Mouse (Mus musculus) neural tube, embryonic 13.5 days (tissue): ENCODE measurements around the gene Hivep3. TPM values are rescaled to one million over a fixed set of nuclear protein-coding genes. Genes with fewer than 3 reads are reported as not detected.
A peak's percentile ranks its signal among the peaks of the same experiment; 100 is the strongest.

Experiments
- ATAC-seq: fragments of 200-750 bp; cut with Nextera tagmentation; 2 replicates; pipeline ENCODE4 v1.8.0; 2017; ENCODE audit warnings: low read depth, mild to moderate bottlenecking, moderate TSS enrichment, moderate library complexity
- H3K27ac ChIP-seq: fragments of 300-500 bp; sonication (generic); replicated peaks from 2 replicates; pipeline ENCODE4 v1.5.1; 2015; ENCODE audit warnings: moderate library complexity, mild to moderate bottlenecking, inconsistent platforms
- H3K27me3 ChIP-seq: fragments of 300-500 bp; sonication (generic); 2 replicates; pipeline ENCODE4 v1.6.1; 2015; ENCODE audit warnings: mild to moderate bottlenecking, inconsistent platforms
- H3K36me3 ChIP-seq: fragments of 300-500 bp; sonication (generic); 2 replicates; pipeline ENCODE4 v1.6.1; 2015; ENCODE audit warnings: mild to moderate bottlenecking, inconsistent platforms
- H3K4me1 ChIP-seq: fragments of 300-500 bp; sonication (generic); replicated peaks from 2 replicates; pipeline ENCODE4 v1.6.1; 2015; ENCODE audit warnings: inconsistent platforms
- H3K4me2 ChIP-seq: fragments of 300-500 bp; sonication (generic); 2 replicates; pipeline ENCODE4 v1.6.1; 2015; ENCODE audit warnings: inconsistent platforms, mild to moderate bottlenecking, moderate library complexity
- H3K4me3 ChIP-seq: fragments of 300-500 bp; sonication (generic); 2 replicates; pipeline ENCODE4 v1.5.1; 2015; ENCODE audit warnings: mild to moderate bottlenecking, inconsistent platforms
- H3K9ac ChIP-seq: fragments of 300-500 bp; sonication (generic); 2 replicates; pipeline ENCODE4 v1.6.1; 2015; ENCODE audit warnings: moderate library complexity, mild to moderate bottlenecking, inconsistent platforms
- H3K9me3 ChIP-seq: fragments of 300-500 bp; sonication (generic); 2 replicates; pipeline ENCODE4 v1.6.1; 2016; ENCODE audit warnings: inconsistent platforms
- WGBS: fragments of 180-500 bp; shearing (Covaris S2); methylation state at CpG from one replicate; pipeline ENCODE4 v1.1.7; 2015; 5-methylcytosine and 5-hydroxymethylcytosine counted together
- polyA plus RNA-seq: library from polyadenylated mRNA; unstranded; fragments of >200 nt; fragmentation: Nextera tagmentation; extraction: Ambion mirVana; gene quantifications from 2 replicates; pipeline ENCODE4 v1.2.1, GENCODE M21; 2015

Gene Hivep3
- polyA plus RNA-seq, result 18.2 and 20.6 TPM in 2 replicates

DNA sequence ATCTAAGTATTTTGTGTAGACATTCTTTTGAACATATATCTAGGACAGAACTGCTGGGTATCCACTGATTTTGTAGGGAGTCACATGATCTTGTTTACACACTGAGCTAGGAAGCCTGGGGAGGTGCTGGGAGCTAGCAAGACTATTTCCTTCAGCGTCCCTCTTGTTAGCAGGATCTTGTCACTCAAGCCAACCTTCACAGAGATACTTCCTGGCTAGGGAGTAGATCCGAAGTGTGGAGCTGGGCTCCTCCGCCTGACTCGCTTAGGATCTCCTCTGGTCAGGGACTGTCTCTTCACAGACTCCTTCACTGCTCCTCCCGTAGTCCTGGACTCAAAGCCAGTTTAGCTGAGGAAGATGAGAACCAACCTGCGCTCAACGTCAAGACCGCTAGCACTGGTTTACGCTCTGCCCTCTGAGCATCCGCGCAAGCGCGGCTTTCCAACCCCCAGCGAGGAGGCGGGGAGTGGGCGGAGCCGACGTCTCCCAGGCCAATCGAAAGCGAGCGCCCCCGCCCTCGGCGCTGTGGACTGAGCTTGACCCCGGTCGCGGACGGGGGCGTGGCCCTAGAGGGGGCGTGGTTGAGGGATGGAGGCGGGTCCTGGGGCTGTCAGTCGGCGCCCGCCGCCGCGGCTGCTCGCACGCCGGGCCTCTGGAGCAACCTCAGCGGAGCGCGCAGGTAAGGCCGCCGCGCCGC lies at the start of gene Hivep3:
TSS of gene Hivep3 (plus strand) at position 601 of the 697 bp plus-strand sequence.
- Histone ChIP-seq H3K27me3 (peaks cover 37% of the 10 kb centered on the region), H3K27ac (peak within 1 kb of the TSS; percentile 67), H3K9me3 (no peaks in the 10 kb centered on the region), H3K4me2 (peak within 1 kb of the TSS; percentile 96), H3K9ac (peak within 1 kb of the TSS; percentile 84), H3K36me3 (no peaks in the 10 kb centered on the region), H3K4me3 (peak within 1 kb of the TSS; percentile 83), H3K4me1 (peaks cover 16% of the 10 kb centered on the region)
- peak; percentile 98 for ATAC-seq
- under 1% methylated on average over 47 of the region's 47 CpGs for WGBS

DNA sequence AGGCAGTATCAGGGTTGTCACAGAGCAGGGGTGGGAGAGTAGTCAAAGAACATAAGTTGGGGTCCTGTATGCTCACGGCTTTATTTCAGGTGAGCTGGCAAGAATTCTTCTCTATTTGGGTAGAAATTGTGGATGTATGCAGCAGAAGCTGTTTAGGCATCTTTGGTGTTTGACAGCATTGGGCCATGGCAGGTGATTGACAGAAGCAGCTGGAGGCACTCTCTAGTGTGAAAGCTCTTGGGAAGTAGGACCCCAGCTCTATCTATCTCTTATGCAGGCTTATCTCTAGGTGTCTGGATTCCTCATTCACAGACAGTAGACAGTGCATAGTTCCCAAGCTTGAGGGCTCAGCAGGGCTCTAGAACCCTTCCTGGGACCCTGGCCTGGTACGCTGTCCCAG lies 47.8 kb upstream of the Hivep3 start:
- peaks cover 12% of the 10 kb centered on the region; the same call in 1 of the 2 replicates for H3K4me1 ChIP-seq
- H3K27ac ChIP-seq, result no peak overlapping the region
- no peak overlapping the region for H3K4me3 ChIP-seq
- H3K4me2 ChIP-seq, result no peak overlapping the region
- no peak overlapping the region for H3K9ac ChIP-seq
- H3K36me3 ChIP-seq, result no peaks in the 10 kb centered on the region
- no peaks in the 10 kb centered on the region for H3K27me3 ChIP-seq
- H3K9me3 ChIP-seq, result 0 out of 2 replicates have a peak, but pooled peaks cover 4% of the 10 kb centered on the region
- 93% methylated on average over 2 of the region's 2 CpGs for WGBS
- no peak for ATAC-seq

GRCm38 (mm10) chr4:119698339-119698738 lies 35.2 kb upstream of the Hivep3 start:
- Histone ChIP-seq H3K36me3 (no peaks in the 10 kb centered on the region), H3K4me3 (no peak overlapping the region), H3K4me1 (no peaks in the 10 kb centered on the region), H3K27ac (no peak overlapping the region), H3K9me3 (no peaks in the 10 kb centered on the region), H3K9ac (no peak overlapping the region), H3K27me3 (no peaks in the 10 kb centered on the region), H3K4me2 (no peak overlapping the region)
- no peak for ATAC-seq
- WGBS, result 48% methylated on average over 2 of the region's 2 CpGs

DNA sequence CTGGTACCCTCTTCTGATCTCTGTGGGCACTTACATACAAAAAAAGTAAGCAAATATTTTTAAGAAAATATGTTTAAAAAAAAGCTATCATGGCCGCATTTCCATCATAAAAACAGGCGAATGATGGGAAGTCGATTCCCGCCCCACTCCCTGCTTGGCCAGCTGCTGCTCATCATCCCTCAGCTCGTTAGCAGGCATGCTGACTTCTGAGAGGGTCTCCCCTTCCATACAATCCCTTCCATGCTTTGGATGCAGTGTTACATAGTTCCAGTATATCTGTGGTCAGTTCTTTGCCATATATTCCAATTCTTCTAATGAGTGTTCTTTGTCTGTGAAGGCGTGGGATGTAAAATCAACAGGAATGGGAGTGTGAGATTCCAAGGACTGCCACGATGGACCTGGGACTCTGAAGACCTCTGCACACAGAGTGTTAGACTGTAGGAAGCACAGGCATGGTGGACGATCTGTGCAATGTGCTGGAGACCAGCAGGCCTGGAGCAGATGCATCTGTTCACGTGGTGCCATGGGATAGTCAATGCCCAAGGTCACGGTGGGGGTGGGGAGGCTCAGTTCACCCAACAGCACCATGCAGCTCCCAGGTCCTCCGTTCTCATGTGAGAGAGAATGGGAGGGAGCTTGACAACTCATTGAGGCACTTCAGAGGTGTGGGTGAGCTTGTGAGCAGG lies 32.2 kb upstream of the Hivep3 start:
- no peaks in the 10 kb centered on the region; the same call in 1 of the 2 replicates for H3K27me3 ChIP-seq
- H3K4me3 ChIP-seq, result no peak overlapping the region
- H3K27ac ChIP-seq, result no peak overlapping the region
- H3K36me3 ChIP-seq, result no peaks in the 10 kb centered on the region
- WGBS, result 91% methylated on average over 11 of the region's 11 CpGs
- H3K4me1 ChIP-seq, result no peaks in the 10 kb centered on the region
- H3K4me2 ChIP-seq, result no peak overlapping the region
- H3K9me3 ChIP-seq, result no peaks in the 10 kb centered on the region
- ATAC-seq, result no peak
- no peak overlapping the region for H3K9ac ChIP-seq

- H3K9me3 ChIP-seq, result no peaks in the 10 kb centered on the region
- no peak overlapping the region for H3K4me2 ChIP-seq
- ATAC-seq, result no peak
- H3K4me1 ChIP-seq, result peaks cover 10% of the 10 kb centered on the region
- H3K27me3 ChIP-seq, result no peaks in the 10 kb centered on the region; the same call in 1 of the 2 replicates
- 88% methylated on average over 8 of the region's 8 CpGs for WGBS
- no peak overlapping the region for H3K27ac ChIP-seq
- no peaks in the 10 kb centered on the region for H3K36me3 ChIP-seq
- H3K9ac ChIP-seq, result no peak overlapping the region
- H3K4me3 ChIP-seq, result no peak overlapping the region
Measured at GRCm38 (mm10) chr4:119703965-119704364, 29.6 kb upstream of the Hivep3 start.

- no peak for ATAC-seq
- no peaks in the 10 kb centered on the region for H3K9me3 ChIP-seq
- H3K27ac ChIP-seq, result no peak overlapping the region
- WGBS, result 33% methylated on average over 5 of the region's 5 CpGs
- H3K9ac ChIP-seq, result no peak overlapping the region
- no peak overlapping the region for H3K4me3 ChIP-seq
- H3K4me1 ChIP-seq, result peaks cover 10% of the 10 kb centered on the region
- H3K36me3 ChIP-seq, result no peaks in the 10 kb centered on the region
- H3K4me2 ChIP-seq, result no peak overlapping the region
- no peaks in the 10 kb centered on the region; the same call in 1 of the 2 replicates for H3K27me3 ChIP-seq
Measured at GRCm38 (mm10) chr4:119707326-119707725, 26.3 kb upstream of the Hivep3 start.

DNA sequence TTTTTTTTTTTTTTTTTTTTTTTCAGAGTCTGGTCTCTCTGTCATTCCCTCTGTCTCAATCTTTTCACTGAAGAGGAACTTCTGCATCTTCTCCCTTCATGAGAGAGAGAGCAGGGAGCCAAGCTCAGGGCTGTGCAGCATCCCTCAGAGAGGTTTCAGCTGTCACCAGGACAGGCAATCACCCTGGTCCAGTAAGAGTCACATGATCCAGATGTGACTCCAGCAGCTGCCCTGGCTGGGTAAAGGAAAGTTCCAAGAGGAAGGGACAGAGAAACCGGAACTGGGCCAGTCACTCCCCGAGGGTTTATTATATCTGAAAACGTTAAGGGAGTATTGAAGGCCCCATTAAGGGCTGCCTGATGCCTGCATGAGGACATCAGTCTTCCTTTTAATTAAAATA lies 25.8 kb upstream of the Hivep3 start:
- Histone ChIP-seq H3K27ac (no peak overlapping the region), H3K4me2 (no peak overlapping the region), H3K9me3 (no peaks in the 10 kb centered on the region), H3K4me3 (no peak overlapping the region), H3K27me3 (no peaks in the 10 kb centered on the region; the same call in 1 of the 2 replicates), H3K4me1 (peaks cover 10% of the 10 kb centered on the region), H3K36me3 (no peaks in the 10 kb centered on the region), H3K9ac (no peak overlapping the region)
- 3% methylated on average over 3 of the region's 3 CpGs for WGBS
- ATAC-seq, result no peak

DNA sequence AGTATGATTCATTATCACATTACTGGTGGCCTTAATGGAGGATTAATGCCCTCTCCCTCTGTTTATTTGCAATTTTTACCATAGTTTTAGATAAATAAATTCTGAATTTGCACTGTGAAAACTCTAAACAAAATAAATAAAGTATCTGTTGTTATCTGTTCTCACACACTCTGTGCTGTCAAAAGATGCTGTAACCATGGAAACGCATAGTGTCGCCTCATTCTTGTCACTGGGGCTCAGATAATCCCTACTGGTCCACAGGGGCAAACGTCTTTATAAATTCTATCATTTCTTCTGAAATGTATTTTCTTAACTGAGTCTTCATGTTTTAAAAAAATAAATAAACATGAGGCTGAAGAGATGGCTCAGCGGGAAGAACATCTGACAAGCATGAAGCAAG lies 23.4 kb upstream of the Hivep3 start:
- H3K27ac ChIP-seq, result no peak overlapping the region
- H3K36me3 ChIP-seq, result no peaks in the 10 kb centered on the region
- peaks cover 10% of the 10 kb centered on the region for H3K4me1 ChIP-seq
- 72% methylated on average over 4 of the region's 4 CpGs for WGBS
- H3K9ac ChIP-seq, result no peak overlapping the region
- no peak overlapping the region for H3K4me3 ChIP-seq
- no peak for ATAC-seq
- H3K9me3 ChIP-seq, result no peaks in the 10 kb centered on the region
- H3K4me2 ChIP-seq, result no peak overlapping the region
- H3K27me3 ChIP-seq, result no peaks in the 10 kb centered on the region; the same call in 1 of the 2 replicates

- WGBS, result 62% methylated on average over 11 of the region's 11 CpGs
- ATAC-seq, result no peak
- no peak overlapping the region for H3K4me3 ChIP-seq
Measured at GRCm38 (mm10) chr4:119717443-119717842, 16.1 kb upstream of the Hivep3 start.

DNA sequence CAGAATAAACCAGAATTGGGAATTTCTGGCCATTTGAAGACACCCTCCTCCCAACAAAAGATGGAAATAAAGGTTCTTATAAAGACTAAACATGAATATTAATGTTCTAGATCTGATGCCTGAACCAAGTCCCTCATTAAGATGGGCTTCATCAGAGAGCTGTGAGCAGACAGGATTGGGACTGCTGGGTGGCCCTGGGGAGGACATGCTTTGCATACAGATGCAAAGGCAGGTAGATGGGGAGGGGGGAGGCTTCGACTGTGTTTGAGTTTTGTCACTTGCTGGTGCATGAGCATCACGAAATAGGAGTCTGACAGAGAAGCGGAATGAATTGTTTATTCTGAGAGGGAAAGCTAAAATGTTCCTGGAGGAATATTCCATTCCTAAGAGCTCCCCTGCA lies 12.1 kb upstream of the Hivep3 start:
- Histone ChIP-seq H3K4me3 (no peak overlapping the region), H3K27me3 (no peaks in the 10 kb centered on the region), H3K4me1 (no peaks in the 10 kb centered on the region), H3K9me3 (no peaks in the 10 kb centered on the region), H3K4me2 (no peak overlapping the region), H3K27ac (0 out of 2 replicates have a peak overlapping the region, but pooled peaks have one; percentile 38), H3K9ac (no peak overlapping the region), H3K36me3 (no peaks in the 10 kb centered on the region)
- WGBS, result 81% methylated on average over 3 of the region's 3 CpGs
- no peak for ATAC-seq

More at GRCm38 (mm10) chr4:119717443-119717842, 16.1 kb upstream of the Hivep3 start:
- H3K9me3 ChIP-seq, result no peaks in the 10 kb centered on the region
- no peak overlapping the region for H3K9ac ChIP-seq
- H3K4me2 ChIP-seq, result no peak overlapping the region
- H3K36me3 ChIP-seq, result no peaks in the 10 kb centered on the region
- H3K4me1 ChIP-seq, result no peaks in the 10 kb centered on the region
- H3K27me3 ChIP-seq, result no peaks in the 10 kb centered on the region
- no peak overlapping the region for H3K27ac ChIP-seq

DNA sequence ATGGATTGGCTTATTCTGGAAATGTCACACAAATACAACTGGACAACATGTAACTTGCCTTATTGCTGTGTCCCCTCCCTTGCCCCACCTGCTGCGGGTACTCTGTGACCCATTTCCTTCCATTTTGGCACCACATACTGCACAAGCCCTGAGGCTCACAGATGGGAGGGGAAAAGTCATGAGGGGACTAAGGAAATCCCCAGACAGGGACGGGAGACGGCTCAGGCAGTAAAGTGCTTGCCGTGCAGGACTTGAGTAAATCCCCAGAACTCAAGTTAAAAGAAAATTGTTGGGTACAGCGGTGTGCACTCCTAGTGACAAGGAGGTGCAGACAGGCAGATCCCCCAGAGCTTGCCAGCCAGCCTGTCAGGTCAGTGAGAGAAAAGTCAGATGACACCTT lies 7.5 kb upstream of the Hivep3 start:
- Histone ChIP-seq H3K27ac (no peak overlapping the region), H3K4me1 (no peaks in the 10 kb centered on the region), H3K4me2 (no peak overlapping the region), H3K9ac (no peak overlapping the region), H3K4me3 (no peak overlapping the region), H3K27me3 (no peaks in the 10 kb centered on the region), H3K9me3 (no peaks in the 10 kb centered on the region), H3K36me3 (no peaks in the 10 kb centered on the region)
- 69% methylated on average over 5 of the region's 5 CpGs for WGBS
- no peak for ATAC-seq

- Histone ChIP-seq H3K4me2 (no peak overlapping the region), H3K9me3 (no peaks in the 10 kb centered on the region), H3K27me3 (peaks cover 5% of the 10 kb centered on the region; the same call in 1 of the 2 replicates), H3K4me1 (peaks cover 2% of the 10 kb centered on the region; the same call in 1 of the 2 replicates), H3K9ac (no peak overlapping the region), H3K27ac (no peak overlapping the region), H3K36me3 (no peaks in the 10 kb centered on the region), H3K4me3 (no peak overlapping the region)
- WGBS, result 93% methylated on average over 2 of the region's 2 CpGs
- ATAC-seq, result no peak
Measured at GRCm38 (mm10) chr4:119727871-119728270, 5.7 kb upstream of the Hivep3 start.
